Mouse (Mus musculus) liver, postnatal 0 days (tissue): Measurements from ENCODE around the gene Pirt.

Experiments used
- CTCF ChIP-seq: sonication (generic); IDR thresholded peaks from 2 replicates; pipeline ENCODE4 v1.5.1; 2016; ENCODE audit warnings: antibody characterized with exemption, low read depth
- EP300 ChIP-seq: IDR thresholded peaks from 2 replicates; pipeline ENCODE4 v1.6.1; 2016; ENCODE audit warnings: antibody characterized with exemption, low read depth, mild to moderate bottlenecking

GRCm38 (mm10) chr11:66968575-66968974 is 56.8 kb downstream of the Pirt start:
- TF ChIP-seq EP300 (no peak), CTCF (no peak)
